12 mouse cellular contexts compared by ENCODE assay signal in genomic region chr19:53066531-53066930, GRCm38 (mm10). TPM values are rescaled to one million over a fixed set of nuclear protein-coding genes. Genes with fewer than 3 reads are reported as not detected.
DNase-seq lines count a peak whose midpoint lies in the region; ATAC-seq and TF ChIP-seq lines count a peak whose summit lies in the region.
"Had no signal": no experiment of that assay in that cellular context is flagged by ENCODE, and none has a peak within 500 bp of the region (broad histone marks: within the 10 kb centered on the region; RNA-seq: fewer than 3 reads in every experiment).

No protein-coding gene starts in this region.

- no peak for TF ChIP-seq CTCF in Patski (IDR thresholded peaks at IDR 0.05)
- no peak for TF ChIP-seq CTCF in intestine, postnatal 0 days (IDR thresholded peaks at IDR 0.05; ENCODE audit: low read depth)

- CTCF ChIA-PET in Patski (lab: Charles Lee), result interaction anchor here (0.9 to 2.4 kb wide), 5 partner anchors 9 to 76 kb away, joined by 3 to 9 read pairs (median 4); no protein-coding TSS in a partner anchor

- no peaks in the 10 kb centered on the region for H3K9me3 ChIP-seq in kidney, embryonic 14.5 days (ENCODE audit: control insufficient read depth, low read length)
- H3K9me3 ChIP-seq in intestine, postnatal 0 days (ENCODE audit: control insufficient read depth), result no peaks in the 10 kb centered on the region

- H3K4me2 ChIP-seq in kidney, embryonic 14.5 days (replicated peaks; ENCODE audit: low read depth, low read length), result peak overlapping the region; percentile 34
- 0 out of 2 replicates have a peak overlapping the region, but pooled peaks have one; percentile 17 for H3K4me2 ChIP-seq in intestine, postnatal 0 days (replicated peaks; ENCODE audit: low read depth)

- H3K9ac ChIP-seq in kidney, embryonic 14.5 days (ENCODE audit: low read depth, low read length), result 0 out of 2 replicates have a peak overlapping the region, but pooled peaks have one; percentile 7
- H3K9ac ChIP-seq in intestine, postnatal 0 days (ENCODE audit: low read depth, low read length), result no peak overlapping the region

- ATAC-seq in kidney, embryonic 14.5 days (ENCODE audit: low FRiP score, low TSS enrichment), result peak; percentile 69
- peak; percentile 50 for ATAC-seq in Patski
- ATAC-seq in intestine, postnatal 0 days, result no peak
- ATAC-seq in erythroid progenitor cell, adult 5-6 weeks (replicated peaks; ENCODE audit: low FRiP score, poor library complexity, severe bottlenecking), result no peak
- ATAC-seq: CD4-positive, CD25-positive, alpha-beta regulatory T cell, adult 4 months; inflammation-experienced regulatory T-cells, adult 6 months had no signal

- DNase-seq in kidney, adult 9 months, result no peak
- no peak for DNase-seq in Patski (ENCODE audit: low read depth, low spot score)
- DNase-seq in heart, adult 8-10 months (ENCODE audit: low spot score), result peak; percentile 26
- DNase-seq in cerebellum, postnatal 10 days, result no peak
- no peak for DNase-seq in frontal cortex, adult 2 months (ENCODE audit: extremely low spot score in 1 of 2, low spot score in 1 of 2)
- DNase-seq: cerebellum, adult 8-10 months had no signal

- no peak overlapping the region for H3K4me3 ChIP-seq in kidney, embryonic 14.5 days (ENCODE audit: low read length)
- H3K4me3 ChIP-seq in intestine, postnatal 0 days (ENCODE audit: low read depth, low read length), result no peak overlapping the region

- H3K4me1 ChIP-seq in kidney, embryonic 14.5 days (ENCODE audit: control insufficient read depth, insufficient read depth, low read length), result peaks cover 14% of the 10 kb centered on the region
- H3K4me1 ChIP-seq in intestine, postnatal 0 days (replicated peaks; ENCODE audit: control insufficient read depth, insufficient read depth, low read length), result no peaks in the 10 kb centered on the region

- POLR2A ChIA-PET in Patski (lab: Charles Lee), result interaction anchor here (0.8 to 1.7 kb wide), 2 partner anchors 8 to 76 kb away, joined by 3 to 5 read pairs; no protein-coding TSS in a partner anchor

- 13% methylated on average over 9 of the region's 9 CpGs for WGBS in kidney, embryonic 14.5 days
- WGBS in intestine, postnatal 0 days, result 38% methylated on average over 9 of the region's 9 CpGs

- H3K27me3 ChIP-seq in kidney, embryonic 14.5 days (ENCODE audit: control insufficient read depth, insufficient read depth, low read length), result no peaks in the 10 kb centered on the region
- no peaks in the 10 kb centered on the region for H3K27me3 ChIP-seq in Patski
- no peaks in the 10 kb centered on the region for H3K27me3 ChIP-seq in intestine, postnatal 0 days (replicated peaks; ENCODE audit: control insufficient read depth, insufficient read depth, low read length)

- no peaks in the 10 kb centered on the region for H3K36me3 ChIP-seq in kidney, embryonic 14.5 days (ENCODE audit: control insufficient read depth, insufficient read depth, low read length)
- H3K36me3 ChIP-seq in intestine, postnatal 0 days (ENCODE audit: control insufficient read depth, insufficient read depth), result no peaks in the 10 kb centered on the region

- in situ Hi-C loops in Patski (cut with MboI; ENCODE audit: low pct_unique_long_range_greater_than_20kb), result no loop called here

- H3K27ac ChIP-seq in kidney, embryonic 14.5 days (ENCODE audit: low read depth, low read length), result peak overlapping the region; percentile 74
- H3K27ac ChIP-seq in intestine, postnatal 0 days (ENCODE audit: low read depth, low read length), result no peak overlapping the region
- H3K27ac ChIP-seq: macrophage had no signal

RNA-seq across cellular contexts. Expression of gene Xpnpep1, which starts 26.5 kb away (rescaled TPM):
- 153 and 164 TPM in 2 replicates for polyA plus RNA-seq in kidney, embryonic 14.5 days (2014; fragmentation: Nextera tagmentation; extraction: Ambion mirVana)
- 193 TPM for polyA plus RNA-seq in Patski (2021)
- total RNA-seq in heart, adult 8-10 months (2022), result 10 to 100 TPM; 52.4 to 81.0 (median 72.0) TPM
- 333 and 357 TPM in 2 replicates for polyA plus RNA-seq in intestine, postnatal 0 days (2015; fragmentation: Nextera tagmentation; extraction: Ambion mirVana)
- polyA plus RNA-seq in frontal cortex, adult 2 months (2012; rRNA removed), result 59.1 and 59.3 TPM in 2 replicates
- total RNA-seq in erythroid progenitor cell, adult 5-6 weeks (2015; ENCODE audit: low replicate concordance), result 36.4 and 45.7 TPM in 2 replicates
- total RNA-seq in erythroid progenitor cell, adult 5-6 weeks (2017; ENCODE audit: low replicate concordance), result 27.3 and 49.2 TPM in 2 replicates

Comparison
In these comparisons a context has a peak if more than half of its experiments do, and no peak if none do; other contexts are left out.
1. ATAC-seq: peak in kidney, embryonic 14.5 days (single experiment) and Patski (single experiment); none in intestine, postnatal 0 days (single experiment) and erythroid progenitor cell, adult 5-6 weeks (single experiment).